Mouse (Mus musculus) cortical plate, adult 2 months (tissue): ENCODE measurements around the gene Emilin2.

Experiments used
- CTCF ChIP-seq: fragments of 200-500 bp; IDR thresholded peaks from 2 replicates; pipeline ENCODE4 v1.5.1; 2011; ENCODE audit warnings: mild to moderate bottlenecking, control low read depth, low read length; ENCODE audit not compliant: insufficient read depth; ENCODE audit errors: extremely low read depth
- POLR2A ChIP-seq: fragments of 200-500 bp; IDR thresholded peaks from 2 replicates; pipeline ENCODE4 v1.6.1; 2011; ENCODE audit warnings: mild to moderate bottlenecking, low read length, control low read depth; ENCODE audit not compliant: insufficient read depth; ENCODE audit errors: extremely low read depth

- TF ChIP-seq POLR2A (no peak), CTCF (no peak)
Measured at GRCm38 (mm10) chr17:71208376-71208775, 103.4 kb downstream of the Emilin2 start.
